Mouse (Mus musculus) hindbrain, embryonic 14.5 days (tissue): ENCODE results near the gene Slc50a1. TPM values are rescaled to one million over a fixed set of nuclear protein-coding genes. Genes with fewer than 3 reads are reported as not detected.

Experiments used
- ATAC-seq: fragments of 200-750 bp; cut with Nextera tagmentation; 2 replicates; pipeline ENCODE4 v1.8.0; 2017; ENCODE audit warnings: moderate number of reproducible peaks, mild to moderate bottlenecking, moderate TSS enrichment, moderate library complexity; ENCODE audit not compliant: low FRiP score
- DNase-seq: peaks from one replicate; pipeline ENCODE4 v3.0.0-alpha.2; 2015; ENCODE audit warnings: low spot score
- H3K27ac ChIP-seq: fragments of 300-500 bp; sonication (generic); 2 replicates; pipeline ENCODE4 v1.5.1; 2014; ENCODE audit warnings: mild to moderate bottlenecking, moderate library complexity
- H3K27me3 ChIP-seq: fragments of 300-500 bp; sonication (generic); 2 replicates; pipeline ENCODE4 v1.6.1; 2014; ENCODE audit warnings: mild to moderate bottlenecking, low read length, mixed read lengths; ENCODE audit not compliant: control insufficient read depth, insufficient read depth
- H3K36me3 ChIP-seq: fragments of 300-500 bp; sonication (generic); replicated peaks from 2 replicates; pipeline ENCODE4 v1.6.1; 2014; ENCODE audit not compliant: control insufficient read depth, insufficient read depth
- H3K4me1 ChIP-seq: fragments of 300-500 bp; sonication (generic); replicated peaks from 2 replicates; pipeline ENCODE4 v1.6.1; 2014; ENCODE audit warnings: antibody characterized with exemption, low read length, mixed read lengths; ENCODE audit not compliant: control insufficient read depth, insufficient read depth
- H3K4me2 ChIP-seq: fragments of 300-500 bp; sonication (generic); replicated peaks from 2 replicates; pipeline ENCODE4 v1.6.1; 2014; ENCODE audit warnings: mild to moderate bottlenecking, moderate library complexity
- H3K4me3 ChIP-seq: fragments of 300-500 bp; sonication (generic); replicated peaks from 2 replicates; pipeline ENCODE4 v1.5.1; 2014; ENCODE audit warnings: mild to moderate bottlenecking, low read length
- H3K9ac ChIP-seq: fragments of 300-500 bp; sonication (generic); 2 replicates; pipeline ENCODE4 v1.6.1; 2014
- H3K9me3 ChIP-seq: fragments of 300-500 bp; sonication (generic); 2 replicates; pipeline ENCODE4 v1.6.1; 2016; ENCODE audit warnings: low read length; ENCODE audit not compliant: control insufficient read depth
- WGBS: fragments of 180-500 bp; shearing (Covaris S2); extraction: QIAGEN DNeasy Blood & Tissue Kit; methylation state at CpG from one replicate; pipeline ENCODE4 v1.1.7; 2014; 5-methylcytosine and 5-hydroxymethylcytosine counted together
- polyA plus RNA-seq: library from polyadenylated mRNA; unstranded; fragments of >200 nt; fragmentation: Nextera tagmentation; extraction: Ambion mirVana; gene quantifications from 2 replicates; pipeline ENCODE4 v1.2.1, GENCODE M21; 2014

Gene Slc50a1
- polyA plus RNA-seq, 1 experiment from 2014 or later = 38.8 TPM

GRCm38 (mm10) chr3:89278107-89278506 is 7.7 kb upstream of the Slc50a1 start:
- 0 out of 2 replicates have a peak overlapping the region, but pooled peaks have one; percentile 32 for H3K27ac ChIP-seq

GRCm38 (mm10) chr3:89277281-89278021 is 7.1 kb upstream of the Slc50a1 start:
- Histone ChIP-seq H3K9me3 (no peaks in the 10 kb centered on the region), H3K4me1 (peaks cover 28% of the 10 kb centered on the region), H3K4me2 (peak overlapping the region; percentile 21), H3K36me3 (no peaks in the 10 kb centered on the region), H3K27ac (peak overlapping the region; percentile 32; the same call in 1 of the 2 replicates), H3K9ac (peak overlapping the region; percentile 24), H3K27me3 (peaks cover 28% of the 10 kb centered on the region), H3K4me3 (peak overlapping the region; percentile 12; the same call in 1 of the 2 replicates)
- ATAC-seq (no peak), DNase-seq (no peak)
- WGBS = 64% methylated on average over 14 of the region's 14 CpGs

More at GRCm38 (mm10) chr3:89278107-89278506, 7.7 kb upstream of the Slc50a1 start:
- Histone ChIP-seq H3K9me3 (no peaks in the 10 kb centered on the region), H3K36me3 (no peaks in the 10 kb centered on the region), H3K4me1 (peaks cover 28% of the 10 kb centered on the region), H3K4me2 (peak overlapping the region; percentile 95), H3K4me3 (peak overlapping the region; percentile 46), H3K9ac (peak overlapping the region; percentile 24; the same call in 1 of the 2 replicates), H3K27me3 (peaks cover 29% of the 10 kb centered on the region)
- no peak for DNase-seq
- ATAC-seq = no peak
- WGBS = 77% methylated on average over 7 of the region's 7 CpGs

GRCm38 (mm10) chr3:89276061-89276460 is 5.7 kb upstream of the Slc50a1 start:
- no peaks in the 10 kb centered on the region for H3K36me3 ChIP-seq
- no peak overlapping the region for H3K9ac ChIP-seq
- DNase-seq (no peak), ATAC-seq (no peak)
- H3K4me1 ChIP-seq = peaks cover 20% of the 10 kb centered on the region
- H3K4me3 ChIP-seq = no peak overlapping the region
- H3K9me3 ChIP-seq = no peaks in the 10 kb centered on the region
- no peak overlapping the region for H3K4me2 ChIP-seq
- WGBS = 93% methylated on average over 13 of the region's 13 CpGs
- peaks cover 16% of the 10 kb centered on the region; the same call in 1 of the 2 replicates for H3K27me3 ChIP-seq
- no peak overlapping the region for H3K27ac ChIP-seq

GRCm38 (mm10) chr3:89271760-89272159 is 1.4 kb upstream of the Slc50a1 start:
- ATAC-seq (no peak), DNase-seq (no peak)
- H3K9ac ChIP-seq = no peak overlapping the region
- H3K4me2 ChIP-seq = no peak overlapping the region
- no peak overlapping the region for H3K27ac ChIP-seq
- no peak overlapping the region for H3K4me3 ChIP-seq
- no peaks in the 10 kb centered on the region for H3K27me3 ChIP-seq
- H3K9me3 ChIP-seq = no peaks in the 10 kb centered on the region
- WGBS = 57% methylated on average over 6 of the region's 6 CpGs
- H3K36me3 ChIP-seq = no peaks in the 10 kb centered on the region
- peaks cover 23% of the 10 kb centered on the region for H3K4me1 ChIP-seq

GRCm38 (mm10) chr3:89270891-89271290 is 521 bp upstream of the Slc50a1 start:
- Histone ChIP-seq H3K27ac (no peak overlapping the region), H3K4me1 (peaks cover 24% of the 10 kb centered on the region), H3K4me3 (peak overlapping the region; percentile 54; the same call in 1 of the 2 replicates), H3K27me3 (no peaks in the 10 kb centered on the region), H3K9me3 (no peaks in the 10 kb centered on the region), H3K4me2 (peak overlapping the region; percentile 89), H3K9ac (no peak overlapping the region; the same call in 1 of the 2 replicates), H3K36me3 (no peaks in the 10 kb centered on the region)
- ATAC-seq (no peak), DNase-seq (no peak)
- 70% methylated on average over 6 of the region's 6 CpGs for WGBS

GRCm38 (mm10) chr3:89268916-89269315 is 1.5 kb downstream of the Slc50a1 start:
- H3K9me3 ChIP-seq = no peaks in the 10 kb centered on the region
- H3K4me3 ChIP-seq = no peak overlapping the region
- DNase-seq (no peak), ATAC-seq (no peak)
- 50% methylated on average over 8 of the region's 8 CpGs for WGBS
- 0 out of 2 replicates have a peak overlapping the region, but pooled peaks have one; percentile 89 for H3K4me2 ChIP-seq
- no peaks in the 10 kb centered on the region for H3K27me3 ChIP-seq
- H3K9ac ChIP-seq = no peak overlapping the region
- H3K4me1 ChIP-seq = peaks cover 24% of the 10 kb centered on the region
- no peaks in the 10 kb centered on the region for H3K36me3 ChIP-seq
- no peak overlapping the region for H3K27ac ChIP-seq

DNA sequence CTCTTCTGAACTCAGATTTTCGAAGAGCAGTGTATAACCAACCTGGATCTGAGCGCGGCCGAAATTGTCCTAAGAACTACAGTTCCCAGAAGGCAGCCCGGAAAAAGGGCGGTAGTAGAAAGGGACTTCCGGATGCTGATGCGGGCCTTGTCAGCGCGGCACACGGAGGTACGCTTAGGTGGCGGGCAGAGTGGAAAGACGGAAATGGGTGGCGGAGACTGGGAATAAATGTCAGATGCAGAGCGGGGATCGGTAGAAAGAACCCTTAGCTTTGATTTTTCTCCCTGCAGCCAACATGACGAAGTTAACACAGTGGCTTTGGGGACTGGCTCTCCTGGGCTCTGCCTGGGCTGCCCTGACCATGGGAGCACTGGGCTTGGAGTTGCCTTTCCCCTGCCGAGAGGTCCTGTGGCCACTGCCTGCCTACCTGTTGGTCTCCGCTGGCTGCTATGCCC is 3.9 kb downstream of the Slc50a1 start:
- WGBS = under 1% methylated on average over 20 of the region's 20 CpGs
- DNase-seq = peak; percentile 90
- H3K36me3 ChIP-seq = no peaks in the 10 kb centered on the region
- H3K4me2 ChIP-seq = peak overlapping the region; percentile 98
- peak overlapping the region; percentile 82 for H3K27ac ChIP-seq
- no peaks in the 10 kb centered on the region for H3K27me3 ChIP-seq
- peak overlapping the region; percentile 92 for H3K9ac ChIP-seq
- H3K9me3 ChIP-seq = no peaks in the 10 kb centered on the region
- H3K4me1 ChIP-seq = peaks cover 24% of the 10 kb centered on the region
- peak overlapping the region; percentile 79 for H3K4me3 ChIP-seq
- ATAC-seq = peak; percentile 88

DNA sequence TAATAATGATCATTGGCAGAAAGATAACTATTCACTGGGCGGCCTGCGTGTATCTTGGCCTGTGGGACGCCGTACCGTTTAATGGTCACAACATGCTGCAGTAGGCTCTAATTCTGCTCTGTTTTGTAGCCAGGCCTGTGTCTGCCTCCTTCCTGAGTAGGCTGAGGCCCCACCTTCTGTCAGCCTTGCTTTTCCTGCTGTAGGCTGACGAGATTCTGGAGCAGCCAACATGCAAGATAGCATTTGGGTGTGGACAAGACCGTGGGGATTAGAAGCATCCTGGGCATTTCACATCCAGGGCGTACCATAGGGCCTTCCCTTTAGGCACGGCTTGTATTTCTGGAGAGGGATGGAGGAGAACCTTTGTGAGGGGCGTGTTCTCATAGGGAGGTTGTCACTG is 8.0 kb downstream of the Slc50a1 start:
- Histone ChIP-seq H3K27ac (no peak overlapping the region), H3K4me2 (no peak overlapping the region), H3K9me3 (no peaks in the 10 kb centered on the region), H3K4me1 (peaks cover 8% of the 10 kb centered on the region), H3K4me3 (no peak overlapping the region), H3K9ac (no peak overlapping the region), H3K27me3 (no peaks in the 10 kb centered on the region), H3K36me3 (no peaks in the 10 kb centered on the region)
- DNase-seq (no peak), ATAC-seq (no peak)
- WGBS = 74% methylated on average over 10 of the region's 10 CpGs

DNA sequence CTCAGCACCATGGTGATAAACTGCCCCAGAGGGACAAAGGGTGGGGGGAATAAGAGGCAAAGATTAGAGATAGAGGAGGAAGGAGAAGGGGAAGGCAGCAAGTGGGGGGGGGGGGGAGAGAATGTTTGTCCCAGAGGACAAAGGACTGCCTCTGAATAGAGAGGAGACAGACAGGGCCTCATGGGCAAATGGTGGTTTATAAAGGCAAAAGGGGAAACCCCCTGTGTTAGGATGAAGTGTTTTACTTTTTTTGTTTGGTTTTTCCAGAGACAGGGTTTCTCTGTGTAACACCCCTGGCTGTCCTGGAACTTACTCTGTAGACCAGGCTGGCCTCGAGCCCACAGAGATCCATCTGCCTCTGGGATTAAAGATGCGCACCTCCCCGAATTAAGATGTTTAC is 10.2 kb downstream of the Slc50a1 start:
- Histone ChIP-seq H3K9me3 (no peaks in the 10 kb centered on the region), H3K4me2 (no peak overlapping the region), H3K36me3 (no peaks in the 10 kb centered on the region), H3K4me1 (no peaks in the 10 kb centered on the region), H3K27ac (no peak overlapping the region), H3K4me3 (no peak overlapping the region), H3K27me3 (no peaks in the 10 kb centered on the region), H3K9ac (no peak overlapping the region)
- ATAC-seq (no peak), DNase-seq (no peak)
- WGBS = 74% methylated on average over 3 of the region's 3 CpGs
